Mouse (Mus musculus) hindbrain, embryonic 11.5 days (tissue): Measurements from ENCODE around the gene Frem1. TPM values are rescaled to one million over a fixed set of nuclear protein-coding genes. Genes with fewer than 3 reads are reported as not detected.

Source experiments
- ATAC-seq: fragments of 200-750 bp; cut with Nextera tagmentation; 2 replicates; pipeline ENCODE4 v1.8.0; 2017; ENCODE audit warnings: mild to moderate bottlenecking, moderate TSS enrichment, moderate library complexity; ENCODE audit not compliant: low FRiP score
- DNase-seq: peaks from one replicate; pipeline ENCODE4 v3.0.0-alpha.2; 2015; ENCODE audit warnings: low spot score
- H3K27ac ChIP-seq: fragments of 300-500 bp; sonication (generic); 2 replicates; pipeline ENCODE4 v1.5.1; 2014; ENCODE audit warnings: mild to moderate bottlenecking, low read depth, low read length
- H3K27me3 ChIP-seq: fragments of 300-500 bp; sonication (generic); 2 replicates; pipeline ENCODE4 v1.6.1; 2014; ENCODE audit warnings: mild to moderate bottlenecking, low read length, moderate library complexity, mixed read lengths; ENCODE audit not compliant: control insufficient read depth, insufficient read depth
- H3K36me3 ChIP-seq: fragments of 300-500 bp; sonication (generic); 2 replicates; pipeline ENCODE4 v1.6.1; 2014; ENCODE audit warnings: mild to moderate bottlenecking, low read length, moderate library complexity, mixed read lengths; ENCODE audit not compliant: control insufficient read depth, insufficient read depth
- H3K4me1 ChIP-seq: fragments of 300-500 bp; sonication (generic); replicated peaks from 2 replicates; pipeline ENCODE4 v1.6.1; 2014; ENCODE audit warnings: low read length, mixed read lengths; ENCODE audit not compliant: control insufficient read depth, insufficient read depth
- H3K4me2 ChIP-seq: fragments of 300-500 bp; sonication (generic); replicated peaks from 2 replicates; pipeline ENCODE4 v1.6.1; 2014; ENCODE audit warnings: mild to moderate bottlenecking, low read depth, low read length
- H3K4me3 ChIP-seq: fragments of 300-500 bp; sonication (generic); 2 replicates; pipeline ENCODE4 v1.5.1; 2014; ENCODE audit warnings: low read depth, low read length
- H3K9ac ChIP-seq: fragments of 300-500 bp; sonication (generic); 2 replicates; pipeline ENCODE4 v1.6.1; 2014; ENCODE audit warnings: low read depth, low read length
- H3K9me3 ChIP-seq: fragments of 300-500 bp; sonication (generic); 2 replicates; pipeline ENCODE4 v1.6.1; 2016; ENCODE audit warnings: low read length; ENCODE audit not compliant: control insufficient read depth
- WGBS: fragments of 180-500 bp; shearing (Covaris S2); extraction: QIAGEN DNeasy Blood & Tissue Kit; methylation state at CpG from one replicate; pipeline ENCODE4 v1.1.7; 2014; 5-methylcytosine and 5-hydroxymethylcytosine counted together
- polyA plus RNA-seq: library from polyadenylated mRNA; unstranded; fragments of >200 nt; fragmentation: Nextera tagmentation; extraction: Ambion mirVana; gene quantifications from 2 replicates; pipeline ENCODE4 v1.2.1, GENCODE M21; 2014

The Frem1 gene
- polyA plus RNA-seq, 1 experiment from 2014 or later: 6.4 TPM

DNA sequence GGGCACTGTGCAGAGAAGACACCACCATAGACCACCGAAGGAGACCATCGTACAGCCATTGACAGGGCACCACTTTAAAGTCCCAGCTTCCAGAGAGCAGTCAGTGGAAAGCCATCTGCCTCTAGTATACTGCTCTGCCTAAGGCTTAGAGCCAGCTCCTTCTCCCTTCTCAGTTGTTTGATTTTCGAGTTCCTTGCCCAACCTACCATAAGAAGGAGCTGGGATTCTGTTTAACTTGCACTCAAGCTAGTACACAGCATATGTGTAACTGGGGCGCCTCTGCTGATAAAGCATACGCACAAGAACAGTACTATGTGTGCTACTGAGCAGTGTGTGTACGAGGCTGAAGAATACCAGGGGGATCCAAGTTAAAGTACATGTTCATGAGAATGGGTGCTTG lies 173.0 kb downstream of the Frem1 start:
- WGBS: 87% methylated on average over 6 of the region's 6 CpGs
- H3K9ac ChIP-seq: no peak overlapping the region
- no peaks in the 10 kb centered on the region for H3K27me3 ChIP-seq
- no peaks in the 10 kb centered on the region for H3K9me3 ChIP-seq
- H3K4me3 ChIP-seq: no peak overlapping the region
- DNase-seq (no peak), ATAC-seq (no peak)
- no peak overlapping the region for H3K27ac ChIP-seq
- H3K36me3 ChIP-seq: no peaks in the 10 kb centered on the region
- H3K4me2 ChIP-seq: no peak overlapping the region
- no peaks in the 10 kb centered on the region for H3K4me1 ChIP-seq

DNA sequence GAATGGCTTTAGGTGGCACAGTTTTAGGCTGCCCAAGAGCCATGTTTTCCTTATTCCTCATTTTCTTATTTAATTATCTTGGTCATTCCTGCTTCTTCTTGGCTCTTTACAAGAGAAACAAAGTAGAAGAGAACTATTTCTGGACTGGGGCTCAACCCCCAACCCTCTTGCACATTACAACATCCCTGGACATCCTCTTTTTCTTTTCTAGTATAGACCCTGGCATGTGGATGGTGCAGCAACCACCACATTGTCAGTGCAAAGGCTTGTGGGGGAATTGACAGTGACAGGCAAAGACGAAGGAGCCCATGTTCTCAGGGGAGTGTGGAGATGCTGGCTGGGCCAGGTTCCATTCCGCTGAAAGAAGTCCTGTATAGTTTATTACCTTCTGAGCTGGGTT lies 175.5 kb downstream of the Frem1 start:
- no peak overlapping the region for H3K4me3 ChIP-seq
- H3K9ac ChIP-seq: no peak overlapping the region
- DNase-seq: no peak
- H3K27ac ChIP-seq: no peak overlapping the region
- H3K4me2 ChIP-seq: no peak overlapping the region
- H3K9me3 ChIP-seq: no peaks in the 10 kb centered on the region
- H3K27me3 ChIP-seq: no peaks in the 10 kb centered on the region
- 88% methylated on average over 2 of the region's 2 CpGs for WGBS
- no peak for ATAC-seq
- no peaks in the 10 kb centered on the region for H3K4me1 ChIP-seq
- no peaks in the 10 kb centered on the region for H3K36me3 ChIP-seq

DNA sequence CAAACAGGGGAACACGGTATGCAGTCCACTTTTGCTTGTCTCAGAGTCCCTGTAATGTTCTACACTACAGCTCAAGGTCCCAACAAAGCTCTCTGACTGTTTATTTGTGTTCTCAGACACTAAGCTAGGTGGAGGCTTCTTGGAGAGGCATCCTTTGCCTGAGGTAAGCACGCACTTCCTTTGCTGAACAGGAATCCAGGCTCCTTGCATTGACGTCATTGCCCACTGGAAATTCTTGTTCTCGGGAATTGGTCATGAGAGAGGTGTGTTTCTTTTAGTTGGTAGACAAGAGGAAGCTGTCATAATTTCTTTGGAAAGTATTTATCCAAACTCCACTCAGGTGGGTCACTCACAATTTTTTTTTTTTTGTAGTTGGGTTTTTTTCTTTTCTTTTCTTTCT lies 176.6 kb downstream of the Frem1 start:
- Histone ChIP-seq H3K4me1 (no peaks in the 10 kb centered on the region), H3K9ac (no peak overlapping the region), H3K36me3 (no peaks in the 10 kb centered on the region), H3K9me3 (no peaks in the 10 kb centered on the region), H3K27me3 (no peaks in the 10 kb centered on the region), H3K4me2 (no peak overlapping the region), H3K4me3 (no peak overlapping the region), H3K27ac (no peak overlapping the region)
- ATAC-seq: no peak
- DNase-seq: no peak
- 74% methylated on average over 4 of the region's 4 CpGs for WGBS

DNA sequence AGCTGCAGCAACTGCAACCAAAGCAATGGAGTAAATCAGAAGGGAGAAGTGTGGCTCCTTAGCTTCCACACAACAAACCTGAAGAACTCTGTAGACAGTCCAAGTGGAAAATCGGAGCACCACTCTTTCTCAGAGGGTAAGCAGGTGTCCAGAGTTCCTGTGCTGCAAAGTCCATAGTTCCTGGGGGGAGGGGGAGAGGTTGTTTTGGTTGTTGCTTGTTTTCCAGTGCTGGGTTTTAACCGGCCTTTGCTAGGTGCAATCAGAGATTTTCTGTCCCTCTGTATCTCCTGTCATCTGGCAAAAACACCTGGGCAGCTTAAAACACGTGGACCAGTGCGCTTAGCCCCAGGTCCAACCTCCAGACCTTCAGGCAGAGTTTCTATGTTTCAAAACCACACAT lies 177.3 kb downstream of the Frem1 start:
- Histone ChIP-seq H3K4me2 (no peak overlapping the region), H3K9me3 (no peaks in the 10 kb centered on the region), H3K27me3 (no peaks in the 10 kb centered on the region), H3K27ac (no peak overlapping the region), H3K4me1 (no peaks in the 10 kb centered on the region), H3K4me3 (no peak overlapping the region), H3K36me3 (no peaks in the 10 kb centered on the region), H3K9ac (no peak overlapping the region)
- ATAC-seq: no peak
- no peak for DNase-seq
- 68% methylated on average over 4 of the region's 4 CpGs for WGBS

DNA sequence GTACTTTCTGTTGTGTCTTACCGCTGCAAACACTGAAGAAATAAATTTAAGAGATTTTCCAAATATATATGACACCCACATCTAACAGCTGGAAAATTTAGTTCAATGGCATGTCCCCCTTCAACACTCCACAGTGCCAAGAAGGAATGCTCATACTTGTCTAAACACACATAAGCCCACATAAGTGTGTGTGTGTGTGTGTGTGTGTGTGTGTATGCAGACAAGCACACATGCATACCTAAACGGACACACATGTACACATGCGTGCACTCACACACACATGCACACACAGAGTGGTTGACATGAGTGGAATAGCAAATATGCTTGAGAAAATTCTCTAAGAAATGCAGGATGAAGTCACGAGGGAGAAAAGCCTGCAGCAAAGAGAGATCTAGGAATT lies 179.6 kb downstream of the Frem1 start:
- no peaks in the 10 kb centered on the region for H3K9me3 ChIP-seq
- 76% methylated on average over 4 of the region's 4 CpGs for WGBS
- no peaks in the 10 kb centered on the region for H3K36me3 ChIP-seq
- no peaks in the 10 kb centered on the region for H3K4me1 ChIP-seq
- H3K27ac ChIP-seq: no peak overlapping the region
- no peak overlapping the region for H3K4me3 ChIP-seq
- H3K4me2 ChIP-seq: no peak overlapping the region
- DNase-seq: no peak
- no peak overlapping the region for H3K9ac ChIP-seq
- no peak for ATAC-seq
- H3K27me3 ChIP-seq: no peaks in the 10 kb centered on the region

DNA sequence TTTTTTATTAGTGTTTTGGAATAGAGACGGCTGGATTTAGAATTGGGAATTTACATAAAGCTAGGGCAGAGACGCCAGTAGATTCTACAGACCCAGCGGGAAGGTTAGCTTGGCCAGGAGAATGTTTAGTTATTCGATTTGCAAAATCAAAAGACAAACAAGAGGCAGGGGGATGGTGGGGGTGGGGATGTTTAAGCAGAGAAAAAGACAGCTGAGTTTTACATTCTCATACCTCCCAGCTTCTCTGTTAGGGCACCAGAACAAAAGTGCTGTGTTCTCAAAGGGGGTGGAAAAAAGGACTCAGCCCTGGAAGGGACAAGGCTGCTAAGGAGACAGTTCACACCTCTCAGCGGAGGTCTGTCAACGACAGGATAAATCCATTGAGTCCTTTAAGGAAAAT lies 180.0 kb downstream of the Frem1 start:
- DNase-seq (no peak), ATAC-seq (no peak)
- WGBS: 24% methylated on average over 6 of the region's 6 CpGs

DNA sequence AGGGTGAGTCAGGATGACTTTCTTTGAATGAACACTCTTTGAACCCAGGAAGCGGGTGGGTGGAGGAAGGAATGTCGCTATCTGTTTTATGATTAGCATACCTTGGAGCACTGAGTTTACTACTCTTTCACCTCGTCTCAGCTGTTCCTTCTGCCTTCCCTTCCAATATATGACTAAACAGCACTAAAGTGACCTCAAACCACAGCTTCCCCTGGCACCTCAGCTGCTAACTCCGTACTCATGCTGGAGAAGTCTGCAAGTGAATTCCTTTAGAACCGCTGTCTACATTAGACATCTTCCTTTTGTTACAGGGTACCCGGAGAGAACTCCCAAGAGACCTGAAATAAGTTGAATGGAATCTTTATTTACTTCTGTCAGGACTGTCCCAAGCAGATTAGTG lies 181.2 kb downstream of the Frem1 start:
- H3K4me3 ChIP-seq: no peak overlapping the region
- ATAC-seq (no peak), DNase-seq (no peak)
- no peaks in the 10 kb centered on the region for H3K36me3 ChIP-seq
- no peak overlapping the region for H3K4me2 ChIP-seq
- H3K4me1 ChIP-seq: no peaks in the 10 kb centered on the region
- H3K9ac ChIP-seq: no peak overlapping the region
- 75% methylated on average over 6 of the region's 6 CpGs for WGBS
- H3K27ac ChIP-seq: no peak overlapping the region
- no peaks in the 10 kb centered on the region for H3K27me3 ChIP-seq
- no peaks in the 10 kb centered on the region for H3K9me3 ChIP-seq

More for the DNA sequence above, 180.0 kb downstream of the Frem1 start:
- Histone ChIP-seq H3K9me3 (no peaks in the 10 kb centered on the region), H3K27ac (no peak overlapping the region), H3K4me2 (no peak overlapping the region), H3K27me3 (no peaks in the 10 kb centered on the region), H3K9ac (no peak overlapping the region), H3K4me3 (no peak overlapping the region), H3K36me3 (no peaks in the 10 kb centered on the region), H3K4me1 (no peaks in the 10 kb centered on the region)

DNA sequence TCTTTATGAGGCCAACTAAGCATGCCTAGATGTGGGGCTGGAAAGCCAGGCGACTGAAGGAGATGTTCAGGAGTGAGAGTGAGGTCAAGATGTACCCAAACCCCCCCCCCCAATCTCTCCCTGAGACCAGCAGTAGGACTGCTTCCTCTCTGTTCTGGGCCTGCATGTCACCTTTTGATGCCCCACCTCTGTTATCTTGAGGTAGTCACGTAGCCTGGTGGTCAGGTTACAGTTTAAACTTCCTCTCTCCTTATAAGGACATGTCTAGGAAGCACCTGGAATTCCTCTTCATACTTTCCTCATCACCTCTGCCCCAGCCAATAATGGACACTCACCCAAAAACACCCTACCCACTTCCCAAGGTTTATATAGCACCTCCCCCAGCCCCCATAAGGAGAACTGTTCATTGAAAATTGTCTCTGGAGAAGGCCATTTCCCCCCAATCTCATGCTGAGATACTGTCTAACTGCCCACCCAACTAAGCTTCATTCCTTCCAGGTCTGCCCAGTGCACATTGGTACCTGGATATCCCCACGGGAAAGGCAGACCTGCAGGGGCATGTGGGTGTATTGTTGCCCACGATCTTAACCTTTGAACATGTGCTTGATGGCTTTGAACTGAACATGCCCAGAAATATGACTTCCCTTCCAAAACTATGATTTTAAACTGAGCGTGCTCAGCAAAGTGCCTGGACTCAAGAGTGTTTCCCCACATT lies 184.3 kb downstream of the Frem1 start:
- H3K27me3 ChIP-seq: no peaks in the 10 kb centered on the region
- no peak overlapping the region for H3K9ac ChIP-seq
- H3K4me2 ChIP-seq: no peak overlapping the region
- no peaks in the 10 kb centered on the region for H3K4me1 ChIP-seq
- no peaks in the 10 kb centered on the region for H3K36me3 ChIP-seq
- no peak for DNase-seq
- H3K4me3 ChIP-seq: no peak overlapping the region
- no peak for ATAC-seq
- H3K9me3 ChIP-seq: no peaks in the 10 kb centered on the region
- no peak overlapping the region for H3K27ac ChIP-seq
- WGBS: 86% methylated on average over 5 of the region's 5 CpGs

DNA sequence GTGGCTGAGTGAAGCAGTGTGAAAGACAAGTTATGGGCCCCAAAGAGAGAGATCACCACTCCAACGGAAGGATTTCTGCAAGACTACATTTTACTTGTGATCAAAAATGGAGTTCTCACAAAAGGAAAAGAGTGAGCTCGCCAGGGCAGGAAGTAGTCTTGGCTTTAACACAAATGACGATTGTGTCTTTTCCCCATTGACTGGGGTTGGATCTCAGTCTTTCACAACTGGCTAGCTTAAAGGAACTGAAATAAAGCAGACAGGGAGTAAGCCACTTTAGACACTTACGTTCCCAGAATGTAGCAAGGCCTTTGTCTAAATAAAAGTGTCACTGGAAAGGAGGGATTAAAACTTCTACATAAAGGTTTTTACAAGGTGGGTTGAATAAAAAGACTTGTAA lies 185.0 kb downstream of the Frem1 start:
- no peak overlapping the region for H3K4me3 ChIP-seq
- DNase-seq (no peak), ATAC-seq (no peak)
- WGBS: 78% methylated on average over 4 of the region's 4 CpGs
- no peak overlapping the region for H3K9ac ChIP-seq
- no peaks in the 10 kb centered on the region for H3K27me3 ChIP-seq
- no peak overlapping the region for H3K27ac ChIP-seq
- H3K36me3 ChIP-seq: no peaks in the 10 kb centered on the region
- no peaks in the 10 kb centered on the region for H3K9me3 ChIP-seq
- no peak overlapping the region for H3K4me2 ChIP-seq
- H3K4me1 ChIP-seq: no peaks in the 10 kb centered on the region
